Mouse (Mus musculus) MEL (cell line): ENCODE measurements at regions not wholly inside any gene's neighbourhood (a gene's known extent, or its start where the extent isn't known, plus 50 kb on each side); places are given as distances from the start of the nearest gene placed in this dataset.

Experiments
- DNase-seq: peaks from one replicate; pipeline ENCODE4 v3.0.0; 2011; ENCODE audit warnings: low read depth, low spot score
- H3K27ac ChIP-seq: 2 replicates; pipeline ENCODE4 v1.5.1; 2012; ENCODE audit warnings: low read depth, mild to moderate bottlenecking, control low read depth, low read length, moderate library complexity; ENCODE audit not compliant: control insufficient read depth
- H3K27me3 ChIP-seq, 2 experiments: fragments of 150-350 bp in 1 of 2; sonication (generic) in 1 of 2; 2 replicates each; pipeline ENCODE4 v1.6.1; 2012; ENCODE audit warnings: low read length in 2 of 2, mild to moderate bottlenecking in 2 of 2, improper control_type of control experiment in 1 of 2, moderate library complexity in 1 of 2; ENCODE audit not compliant: insufficient read depth in 2 of 2, control insufficient read depth in 1 of 2
- H3K36me3 ChIP-seq, 2 experiments: 2 replicates each; pipeline ENCODE4 v1.6.1; 2012 to 2014; ENCODE audit warnings: low read length in 2 of 2, improper control_type of control experiment in 1 of 2, inconsistent platforms in 1 of 2, mild to moderate bottlenecking in 1 of 2; ENCODE audit not compliant: insufficient read depth in 2 of 2, control insufficient read depth in 1 of 2
- H3K4me1 ChIP-seq, 2 experiments: fragments of 150-350 bp in 1 of 2; sonication (generic) in 1 of 2; 2 replicates each; pipeline ENCODE4 v1.6.1; 2012; ENCODE audit warnings: low read length in 2 of 2, improper control_type of control experiment in 1 of 2, mild to moderate bottlenecking in 1 of 2; ENCODE audit not compliant: insufficient read depth in 2 of 2, control insufficient read depth in 1 of 2
- H3K4me3 ChIP-seq, 2 experiments: fragments of 150-350 bp in 1 of 2; sonication (generic) in 1 of 2; 2 replicates each; pipeline ENCODE4 v1.5.1; 2012; ENCODE audit warnings: low read depth in 2 of 2, low read length in 2 of 2, mild to moderate bottlenecking in 2 of 2, moderate library complexity in 2 of 2, control low read depth in 1 of 2, improper control_type of control experiment in 1 of 2; ENCODE audit not compliant: control insufficient read depth in 1 of 2, insufficient read depth in 1 of 2
- H3K79me2 ChIP-seq: 2 replicates; pipeline ENCODE4 v1.6.1; 2012; ENCODE audit warnings: mild to moderate bottlenecking, low read length, moderate library complexity; ENCODE audit not compliant: control insufficient read depth, poor library complexity, insufficient read depth
- H3K9ac ChIP-seq: 2 replicates; pipeline ENCODE4 v1.6.1; 2012; ENCODE audit warnings: low read depth, mild to moderate bottlenecking, control low read depth, low read length, moderate library complexity; ENCODE audit not compliant: control insufficient read depth, poor library complexity, severe bottlenecking
- H3K9me3 ChIP-seq: fragments of 150-350 bp; sonication (generic); replicated peaks from 2 replicates; pipeline ENCODE4 v1.6.1; 2012; ENCODE audit warnings: mild to moderate bottlenecking, low read length, improper control_type of control experiment, moderate library complexity; ENCODE audit not compliant: insufficient read depth
- BHLHE40 ChIP-seq: IDR thresholded peaks from 2 replicates; pipeline ENCODE4 v1.6.1; 2012; ENCODE audit warnings: low read depth, mild to moderate bottlenecking, inconsistent platforms, low read length, improper control_type of control experiment, borderline replicate concordance
- CHD1 ChIP-seq: IDR thresholded peaks from 2 replicates; pipeline ENCODE4 v1.6.1; 2012; ENCODE audit warnings: low read depth, mild to moderate bottlenecking, inconsistent platforms, low read length, improper control_type of control experiment
- ELF1 ChIP-seq: IDR thresholded peaks from 2 replicates; pipeline ENCODE4 v1.6.1; 2014; ENCODE audit warnings: low read depth, mild to moderate bottlenecking, inconsistent platforms, low read length, improper control_type of control experiment, moderate library complexity
- EP300 ChIP-seq, 2 experiments: IDR thresholded peaks; 2 replicates each; pipeline ENCODE4 v1.6.1; 2011; ENCODE audit warnings: improper control_type of control experiment in 2 of 2, low read length in 2 of 2, low read depth in 1 of 2, mild to moderate bottlenecking in 1 of 2
- ETS1 ChIP-seq: IDR thresholded peaks from 2 replicates; pipeline ENCODE4 v1.6.1; 2012; ENCODE audit warnings: low read depth, mild to moderate bottlenecking, inconsistent platforms, low read length, improper control_type of control experiment, moderate library complexity
- GABPA ChIP-seq: IDR thresholded peaks from 2 replicates; pipeline ENCODE4 v1.6.1; 2012; ENCODE audit warnings: low read depth, mild to moderate bottlenecking, inconsistent platforms, low read length, improper control_type of control experiment, moderate library complexity
- HCFC1 ChIP-seq: IDR thresholded peaks from 2 replicates; pipeline ENCODE4 v1.6.1; 2012; ENCODE audit warnings: low read depth, mild to moderate bottlenecking, inconsistent platforms, low read length, improper control_type of control experiment, moderate library complexity
- MAFK ChIP-seq: IDR thresholded peaks from 2 replicates; pipeline ENCODE4 v1.6.1; 2011; ENCODE audit warnings: low read depth, mild to moderate bottlenecking, low read length, improper control_type of control experiment, borderline replicate concordance
- MAX ChIP-seq: IDR thresholded peaks from 2 replicates; pipeline ENCODE4 v1.6.1; 2011; ENCODE audit warnings: low read length, improper control_type of control experiment
- MAZ ChIP-seq: IDR thresholded peaks from 2 replicates; pipeline ENCODE4 v1.6.1; 2012; ENCODE audit warnings: low read depth, mild to moderate bottlenecking, inconsistent platforms, low read length, improper control_type of control experiment
- MXI1 ChIP-seq: IDR thresholded peaks from 2 replicates; pipeline ENCODE4 v1.6.1; 2011; ENCODE audit warnings: mild to moderate bottlenecking, low read depth, low read length, improper control_type of control experiment
- MYB ChIP-seq: IDR thresholded peaks from 2 replicates; pipeline ENCODE4 v1.6.1; 2011; ENCODE audit warnings: mild to moderate bottlenecking, low read depth, low read length, improper control_type of control experiment
- MYC ChIP-seq: IDR thresholded peaks from 2 replicates; pipeline ENCODE4 v1.6.1; 2011; ENCODE audit warnings: low read depth, mild to moderate bottlenecking, low read length, improper control_type of control experiment, moderate library complexity
- NELFE ChIP-seq: IDR thresholded peaks from 2 replicates; pipeline ENCODE4 v1.6.1; 2011; ENCODE audit warnings: low read depth, low read length, improper control_type of control experiment
- POLR2AphosphoS2 ChIP-seq: IDR thresholded peaks from 2 replicates; pipeline ENCODE4 v1.6.1; 2011; ENCODE audit warnings: low read length, improper control_type of control experiment
- RCOR1 ChIP-seq: IDR thresholded peaks from 2 replicates; pipeline ENCODE4 v1.6.1; 2012; ENCODE audit warnings: low read depth, mild to moderate bottlenecking, inconsistent platforms, low read length, improper control_type of control experiment
- SIN3A ChIP-seq: IDR thresholded peaks from 2 replicates; pipeline ENCODE4 v1.6.1; 2012; ENCODE audit warnings: low read length, improper control_type of control experiment, inconsistent platforms
- SMC3 ChIP-seq: IDR thresholded peaks from 2 replicates; pipeline ENCODE4 v1.6.1; 2011; ENCODE audit warnings: low read depth, low read length, improper control_type of control experiment
- TAL1 ChIP-seq: IDR thresholded peaks from 2 replicates; pipeline ENCODE4 v1.6.1; 2012; ENCODE audit warnings: mild to moderate bottlenecking, inconsistent platforms, low read length, moderate library complexity, mixed read lengths
- TBP ChIP-seq: IDR thresholded peaks from 2 replicates; pipeline ENCODE4 v1.8.0; 2011; ENCODE audit warnings: low read depth, low read length, improper control_type of control experiment
- ZC3H11A ChIP-seq: IDR thresholded peaks from 2 replicates; pipeline ENCODE4 v1.6.1; 2012; ENCODE audit warnings: low read depth, mild to moderate bottlenecking, inconsistent platforms, low read length, improper control_type of control experiment
- ZMIZ1 ChIP-seq: IDR thresholded peaks from 2 replicates; pipeline ENCODE4 v1.6.1; 2012; ENCODE audit warnings: low read depth, mild to moderate bottlenecking, inconsistent platforms, low read length, improper control_type of control experiment, moderate library complexity

GRCm38 (mm10) chr3:128301312-128301711 is 405.2 kb upstream of the Fam241a start:
- no peak overlapping the region for H3K4me3 ChIP-seq
- no peaks in the 10 kb centered on the region for H3K4me1 ChIP-seq
- no peaks in the 10 kb centered on the region for H3K79me2 ChIP-seq
- DNase-seq: no peak
- no peak overlapping the region for H3K27ac ChIP-seq
- TF ChIP-seq SIN3A (no peak), NELFE (no peak), GABPA (no peak), SMC3 (no peak), MAZ (no peak), ETS1 (no peak), MYB (no peak), CHD1 (no peak)
- no peaks in the 10 kb centered on the region for H3K9me3 ChIP-seq
- H3K27me3 ChIP-seq: no peaks in the 10 kb centered on the region
- no peaks in the 10 kb centered on the region for H3K36me3 ChIP-seq
- no peak overlapping the region for H3K9ac ChIP-seq

- Histone ChIP-seq H3K36me3 (no peaks in the 10 kb centered on the region), H3K79me2 (no peaks in the 10 kb centered on the region), H3K9me3 (no peaks in the 10 kb centered on the region), H3K27ac (no peak overlapping the region), H3K4me1 (no peaks in the 10 kb centered on the region), H3K4me3 (no peak overlapping the region), H3K27me3 (no peaks in the 10 kb centered on the region), H3K9ac (no peak overlapping the region)
- DNase-seq: no peak
- TF ChIP-seq HCFC1 (no peak), ZMIZ1 (no peak), MAZ (no peak), BHLHE40 (no peak), MAX (no peak), GABPA (no peak), POLR2AphosphoS2 (no peak), NELFE (no peak), MXI1 (no peak), MAFK (no peak), RCOR1 (no peak), MYC (no peak), TBP (no peak), MYB (no peak), TAL1 (no peak), EP300 (IDR thresholded peaks at IDR 0.05; ENCODE audit: low read depth in 1 of 2, low read length in 2 of 2) (no peak), SMC3 (no peak), CHD1 (no peak), ZC3H11A (no peak), ELF1 (no peak)
These were observed 402.0 kb upstream of the Fam241a start for GRCm38 (mm10) chr3:128298110-128298509.
